24 mouse cellular contexts compared by ENCODE assay signal in the genomic region with DNA sequence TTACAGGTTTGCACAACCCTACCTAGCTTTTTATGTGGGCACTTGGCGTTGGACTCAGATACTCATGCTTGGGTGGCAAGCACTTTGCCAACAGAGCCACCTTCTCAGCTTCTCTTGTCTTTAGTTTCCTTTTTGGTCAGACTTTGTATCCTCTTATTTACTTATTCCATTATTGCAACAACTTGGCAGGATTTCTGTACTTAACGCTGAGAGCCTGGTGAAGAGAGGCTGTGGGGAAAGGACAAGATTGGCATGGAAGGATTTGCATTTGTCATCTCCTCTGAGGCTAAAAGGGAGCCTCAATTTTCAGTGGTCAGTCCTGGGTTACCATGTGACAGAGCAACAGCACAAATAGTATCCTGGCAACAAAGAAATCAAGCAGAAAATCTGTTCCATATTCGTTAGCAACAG. TPM values are rescaled to one million over a fixed set of nuclear protein-coding genes. Genes with fewer than 3 reads are reported as not detected.
DNase-seq lines count a peak whose midpoint lies in the region.
"Had no signal": no experiment of that assay in that cellular context is flagged by ENCODE, and none has a peak within 500 bp of the region (broad histone marks: within the 10 kb centered on the region; RNA-seq: fewer than 3 reads in every experiment).

No protein-coding gene starts in this region.

- H3K27me3 ChIP-seq in splenic B cell, adult 2 months (ENCODE audit: control insufficient read depth, insufficient read depth, low read length, poor library complexity, severe bottlenecking): no peaks in the 10 kb centered on the region
- H3K27me3 ChIP-seq: liver, embryonic 12.5 days; lung, embryonic 15.5 days had no signal

- peak; percentile 10 for DNase-seq in kidney, adult 11 months
- DNase-seq in kidney, postnatal 10 days: no peak
- peak; percentile 38 for DNase-seq in lung, postnatal 10 days
- DNase-seq in splenic B cell, adult 2 months (ENCODE audit: low read depth, low spot score): peak; percentile 19
- no peak for DNase-seq in adrenal gland, adult 18-20 months (ENCODE audit: low spot score in 2 of 2)
- DNase-seq in cerebellum, postnatal 25 days: no peak
- DNase-seq: adrenal gland, adult 2 months; cerebellum, adult 11-12 months; cerebellum, postnatal 14 days; embryo, embryonic 11 days; forebrain, postnatal 0 days; gastrocnemius, postnatal 36 days; heart, postnatal 14 days; left cerebral cortex, postnatal 4 days had no signal

- 0 out of 2 replicates have a peak overlapping the region, but pooled peaks have one; percentile 32 for H3K27ac ChIP-seq in brown adipose tissue, adult 24 weeks (replicated peaks; ENCODE audit: low read depth, low read length)
- H3K27ac ChIP-seq: heart, embryonic 10.5 days; hindbrain, embryonic 14.5 days; kidney, postnatal 0 days; layer of hippocampus, adult 2 months; liver, embryonic 12.5 days; lung, embryonic 15.5 days; midbrain, embryonic 10.5 days had no signal

- H3K4me3 ChIP-seq in brown adipose tissue, adult 24 weeks (ENCODE audit: insufficient read depth, low read depth, low read length): no peak overlapping the region
- H3K4me3 ChIP-seq: heart, embryonic 10.5 days; layer of hippocampus, adult 2 months; liver, embryonic 12.5 days; lung, embryonic 15.5 days; midbrain, embryonic 10.5 days had no signal

- no peaks in the 10 kb centered on the region for H3K36me3 ChIP-seq in splenic B cell, adult 2 months (ENCODE audit: control insufficient read depth, insufficient read depth, low read length, poor library complexity, severe bottlenecking)
- H3K36me3 ChIP-seq: G1E; heart, embryonic 10.5 days; liver, embryonic 12.5 days; lung, embryonic 15.5 days; midbrain, embryonic 10.5 days had no signal

- peaks cover 5% of the 10 kb centered on the region for H3K4me1 ChIP-seq in brown adipose tissue, adult 24 weeks (ENCODE audit: control insufficient read depth, insufficient read depth, insufficient read length, low read length)
- H3K4me1 ChIP-seq: heart, embryonic 10.5 days; liver, embryonic 12.5 days; lung, embryonic 15.5 days had no signal

RNA-seq across cellular contexts. Expression of gene Lyz1, which starts 27.9 kb away (rescaled TPM):
- 6.1 and 6.7 TPM in 2 replicates for polyA plus RNA-seq in brown adipose tissue, adult 24 weeks (2012; ENCODE audit: insufficient read depth, insufficient read length, missing spikeins)
- 10 to 100 TPM; 15.0 to 32.1 TPM for total RNA-seq in adrenal gland, adult 18-20 months (2021)
- total RNA-seq: forebrain, postnatal 0 days; midbrain, postnatal 0 days had no signal
- polyA plus RNA-seq: G1E; hindbrain, embryonic 14.5 days; liver, embryonic 12.5 days; midbrain, embryonic 10.5 days; midbrain, postnatal 0 days had no signal

RNA-seq across cellular contexts. Expression of gene Lyz2, which starts 38.5 kb away (rescaled TPM):
- polyA plus RNA-seq in brown adipose tissue, adult 24 weeks (2012; ENCODE audit: insufficient read depth, insufficient read length, missing spikeins): 168 and 210 TPM in 2 replicates
- total RNA-seq in adrenal gland, adult 18-20 months (2021): 100 to 1,000 TPM; 173 to 444 TPM

RNA-seq across cellular contexts. Expression of gene Cpsf6, which starts 59.2 kb away (rescaled TPM):
- polyA plus RNA-seq in brown adipose tissue, adult 24 weeks (2012; ENCODE audit: insufficient read depth, insufficient read length, missing spikeins): 12.6 and 17.3 TPM in 2 replicates
- total RNA-seq in adrenal gland, adult 18-20 months (2021): 10 to 100 TPM; 79.2 to 79.5 TPM

Comparison
In these comparisons a context has a peak if more than half of its experiments do, and no peak if none do; other contexts are left out.
1. DNase-seq: peak in kidney, adult 11 months (single experiment), lung, postnatal 10 days (single experiment) and splenic B cell, adult 2 months (single experiment); none in kidney, postnatal 10 days (single experiment), adrenal gland, adult 18-20 months (0 of 2) and cerebellum, postnatal 25 days (0 of 2).